Mouse (Mus musculus) cerebellum, adult 8-10 months (tissue): Measurements from ENCODE around the gene Pdlim1.
A peak's percentile ranks its signal among the peaks of the same experiment; 100 is the strongest.

Experiments used
- DNase-seq: peaks from one replicate; pipeline ENCODE4 v3.0.0; 2022

Pdlim1 gene

DNA sequence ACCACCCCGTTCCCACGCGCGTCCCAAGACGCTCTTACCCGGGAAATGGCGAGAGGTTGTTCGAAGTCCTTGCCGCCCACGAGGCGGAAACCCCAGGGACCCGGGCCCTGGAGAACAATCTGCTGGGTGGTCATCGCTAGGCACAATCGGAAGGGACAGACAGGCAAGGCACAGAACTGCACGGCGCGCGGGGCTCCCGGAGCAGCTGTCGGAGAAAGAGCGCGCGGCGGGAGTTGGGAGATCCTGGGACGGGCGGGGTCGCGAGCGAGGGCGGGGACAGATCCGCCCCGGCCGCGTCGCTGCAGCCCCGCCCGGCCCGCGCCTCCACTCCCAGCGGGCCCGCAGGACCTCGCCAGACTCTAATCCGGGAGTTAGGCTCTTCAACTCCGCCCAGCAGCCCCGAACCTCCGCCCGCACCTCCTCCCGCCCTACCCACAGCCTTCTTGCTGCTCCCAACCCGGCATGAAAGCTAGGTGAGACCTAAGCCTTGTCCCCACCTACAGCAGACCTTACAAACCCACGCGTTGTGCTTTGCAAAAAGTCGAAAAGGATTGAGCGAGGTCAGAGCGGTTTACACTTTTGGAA is at the start of gene Pdlim1:
Gene Pdlim1 (minus strand): TSS at position 535 of the 585 bp plus-strand sequence.
- no peak for DNase-seq

DNA sequence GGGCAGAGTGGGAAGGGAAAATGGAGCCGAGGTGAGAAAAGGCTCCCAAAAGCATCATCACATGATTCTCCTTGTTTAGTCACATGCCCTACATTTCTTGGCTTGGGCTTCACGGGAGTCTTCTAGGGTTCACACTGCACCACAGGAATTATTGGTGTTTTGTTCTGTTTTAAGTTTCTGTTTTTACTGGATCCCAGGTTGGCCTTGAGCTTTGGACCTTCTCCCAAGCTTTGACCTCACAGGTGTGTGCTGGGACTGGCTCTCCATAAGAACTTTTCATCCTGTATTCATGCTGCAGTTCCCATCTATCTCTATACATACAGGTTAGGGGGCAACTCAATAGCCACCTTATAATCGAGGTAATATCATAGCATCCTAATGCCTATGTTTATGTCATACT is 47.6 kb upstream of the Pdlim1 start:
- no peak for DNase-seq

DNA sequence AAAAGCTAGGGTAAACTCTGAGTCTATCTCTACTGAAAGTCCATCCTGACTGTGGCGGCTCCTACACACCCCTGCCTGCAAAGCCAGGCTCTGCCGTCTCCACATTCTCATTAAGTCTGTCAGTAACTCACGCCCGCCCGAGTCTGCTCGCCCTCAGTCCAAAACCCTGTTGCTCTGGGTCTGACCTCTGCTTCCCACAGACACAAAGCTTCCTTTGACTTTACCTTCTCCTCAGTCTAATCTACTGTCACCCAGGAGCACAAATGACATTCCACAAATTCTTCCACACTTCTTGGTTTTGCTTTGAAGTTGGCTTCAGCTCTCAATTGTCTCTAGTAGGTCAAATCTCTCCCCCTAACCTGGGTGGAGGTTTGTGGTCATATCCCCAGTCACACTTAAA is 46.9 kb upstream of the Pdlim1 start:
- no peak for DNase-seq

DNA sequence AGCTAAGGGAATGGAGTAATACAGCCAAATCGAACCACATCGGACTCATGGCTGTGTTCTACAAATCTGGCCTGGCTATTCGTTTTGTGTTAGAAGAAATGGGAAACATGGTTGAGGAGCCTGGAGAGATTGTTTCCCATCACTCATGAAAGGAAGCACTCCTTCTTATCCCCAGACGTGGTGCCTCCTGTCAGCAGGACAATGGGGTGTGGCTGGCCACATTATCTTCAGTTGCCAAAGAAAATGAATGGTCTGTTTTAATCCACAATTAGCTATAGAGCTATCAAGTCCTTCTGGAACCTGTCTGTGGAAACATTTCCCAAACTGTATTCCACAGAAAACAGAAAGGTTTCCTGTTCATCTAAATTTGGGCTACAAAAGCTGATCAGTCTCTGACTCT is 45.4 kb upstream of the Pdlim1 start:
- no peak for DNase-seq

DNA sequence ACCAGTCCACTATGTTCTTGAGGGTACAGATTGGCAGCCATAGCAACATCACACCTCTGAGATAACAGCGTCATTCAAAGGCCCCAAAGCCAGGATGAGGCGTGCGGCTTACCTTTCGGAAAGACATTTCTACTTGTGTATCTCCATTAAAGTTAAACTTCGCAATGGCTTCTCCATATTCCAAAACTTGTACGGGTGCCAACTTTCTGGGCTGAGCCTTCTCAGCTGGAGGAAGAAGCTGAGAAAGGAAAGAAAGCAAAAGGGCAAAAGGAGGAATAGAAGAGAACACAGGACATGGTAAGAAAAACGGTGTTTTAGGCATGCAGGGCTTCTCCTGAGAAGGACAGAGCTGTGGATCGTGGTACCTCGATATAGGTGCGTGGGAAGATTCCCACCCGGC is 42.6 kb upstream of the Pdlim1 start:
- DNase-seq: no peak

DNA sequence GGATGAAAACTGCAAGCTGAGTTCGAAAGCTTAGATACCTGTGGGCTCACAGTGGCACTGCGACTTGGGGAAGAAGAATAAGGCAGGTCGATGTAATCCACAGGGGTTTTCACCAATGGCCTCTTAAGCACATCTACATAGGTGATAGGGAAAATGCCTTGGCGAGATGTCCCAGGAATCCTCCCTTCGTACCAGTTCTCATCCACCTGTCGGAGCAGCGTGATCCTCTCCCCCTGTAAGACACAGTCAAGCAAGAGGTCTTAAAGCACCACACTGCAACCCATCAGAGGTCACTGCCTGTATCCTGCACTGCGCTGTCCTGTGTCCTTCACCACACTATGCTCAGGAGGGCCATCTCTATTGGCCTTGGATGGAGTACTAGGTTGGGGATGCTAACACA is 40.0 kb upstream of the Pdlim1 start:
- no peak for DNase-seq

DNA sequence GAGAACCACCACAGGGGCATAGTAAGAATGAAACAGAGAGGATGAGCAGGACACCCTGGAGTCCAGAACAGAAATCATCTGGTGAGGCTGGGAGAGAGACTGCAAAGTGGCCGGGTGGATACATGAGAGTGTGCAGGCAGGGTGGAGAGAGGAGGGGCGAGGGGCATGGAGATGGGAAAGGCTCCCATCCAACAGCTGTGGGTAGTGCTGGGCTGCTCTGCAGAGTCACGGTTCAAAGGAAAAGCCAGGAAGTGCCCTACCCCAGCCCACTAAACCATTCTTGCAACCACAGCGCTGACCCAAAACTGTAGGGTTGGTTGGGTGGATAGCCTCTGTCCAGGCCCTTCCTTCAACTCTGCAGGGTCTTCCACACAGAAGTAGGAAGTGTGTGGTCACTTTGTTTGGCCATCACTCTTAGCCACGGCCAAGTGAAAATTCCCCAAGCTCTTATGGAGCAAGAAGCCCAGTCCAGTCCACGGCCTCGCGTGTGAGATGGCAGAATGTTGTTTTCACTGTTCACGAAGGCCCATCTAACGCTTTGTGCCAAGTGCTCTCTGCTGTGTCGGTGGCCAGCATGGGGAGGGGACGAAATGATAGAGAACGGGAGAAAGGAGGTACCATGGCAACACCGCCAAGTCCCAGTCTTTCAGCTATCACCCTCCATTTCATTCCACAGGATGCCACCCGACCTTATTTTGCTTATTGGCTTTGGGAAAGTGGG is 38.9 kb upstream of the Pdlim1 start:
- DNase-seq: no peak

DNA sequence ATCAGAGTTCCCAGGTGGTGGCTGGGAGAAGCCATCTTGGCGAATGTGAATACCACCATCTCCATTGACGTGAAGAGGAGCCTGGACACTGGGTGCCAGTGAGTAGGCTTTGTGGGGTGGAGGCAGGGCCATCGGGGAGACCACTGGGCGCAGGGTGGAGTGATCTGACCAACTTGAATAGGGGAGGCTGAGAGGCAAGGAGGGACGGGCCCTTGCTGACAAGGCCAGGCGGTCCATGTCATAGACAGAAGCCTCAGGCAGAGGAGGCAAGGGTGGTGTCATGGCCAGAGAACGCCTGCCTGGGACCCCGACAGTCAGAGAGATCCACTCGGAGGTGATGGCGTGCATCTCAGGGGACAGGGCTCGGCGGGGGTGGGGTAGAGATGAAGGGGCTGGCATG is 38.3 kb upstream of the Pdlim1 start:
- DNase-seq: no peak

DNA sequence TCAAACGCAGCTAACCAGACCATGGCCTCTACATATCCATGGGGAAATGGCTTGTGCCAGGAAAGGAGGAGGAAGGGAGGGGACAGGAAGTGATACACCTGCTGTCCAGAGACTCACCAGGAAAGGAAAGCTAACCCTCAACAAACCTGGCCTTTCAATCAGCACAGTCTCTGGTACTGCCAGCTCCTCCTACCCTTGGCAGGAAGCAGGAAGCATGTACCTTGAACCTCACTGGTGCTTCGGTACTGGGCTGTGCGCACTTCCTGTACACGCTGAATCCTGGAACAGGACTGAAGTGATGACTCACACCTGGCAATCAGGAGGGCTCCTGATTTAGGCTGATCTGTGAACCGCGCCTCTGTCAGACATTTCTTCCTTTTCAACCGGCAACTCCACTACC is 35.9 kb upstream of the Pdlim1 start:
- peak; percentile 35 for DNase-seq

DNA sequence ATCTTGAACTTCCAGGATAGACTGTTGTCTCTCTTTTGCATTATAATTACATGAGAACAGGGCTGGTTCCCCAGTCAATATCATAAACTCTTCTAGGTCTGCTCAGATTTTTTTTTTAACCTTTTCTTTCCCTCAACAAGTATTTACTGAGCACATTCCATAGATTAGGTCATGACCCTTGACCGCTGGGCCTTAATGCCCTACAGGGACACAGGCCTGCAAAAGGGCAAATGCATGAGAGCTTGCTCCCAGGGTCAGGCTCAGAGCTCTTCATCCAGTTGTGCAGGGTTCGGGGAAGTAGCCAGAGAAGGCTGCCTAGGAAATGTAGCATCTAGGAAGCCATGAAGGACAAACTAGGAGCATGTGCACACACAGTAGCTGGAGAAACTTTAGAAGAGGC is 35.0 kb upstream of the Pdlim1 start:
- DNase-seq: no peak

DNA sequence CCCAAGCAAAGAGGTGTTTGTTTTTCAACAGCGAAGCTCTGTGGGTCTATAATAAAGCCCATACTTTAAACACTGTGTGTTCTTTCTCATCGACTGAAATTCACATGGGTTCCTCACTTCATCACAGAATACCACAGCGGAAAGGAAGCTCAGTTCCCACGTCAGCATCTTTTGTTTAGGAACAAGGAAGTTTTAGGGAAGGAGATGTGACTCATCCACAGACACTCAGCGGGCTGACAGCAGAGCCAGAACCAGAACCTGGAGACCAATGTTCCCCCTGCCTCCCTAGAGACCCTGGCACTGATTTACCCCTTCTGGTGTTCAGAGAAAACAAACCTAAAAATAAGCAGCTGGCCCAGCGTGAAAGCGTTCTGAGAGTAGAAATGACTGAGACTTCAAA is 33.8 kb upstream of the Pdlim1 start:
- DNase-seq: no peak

DNA sequence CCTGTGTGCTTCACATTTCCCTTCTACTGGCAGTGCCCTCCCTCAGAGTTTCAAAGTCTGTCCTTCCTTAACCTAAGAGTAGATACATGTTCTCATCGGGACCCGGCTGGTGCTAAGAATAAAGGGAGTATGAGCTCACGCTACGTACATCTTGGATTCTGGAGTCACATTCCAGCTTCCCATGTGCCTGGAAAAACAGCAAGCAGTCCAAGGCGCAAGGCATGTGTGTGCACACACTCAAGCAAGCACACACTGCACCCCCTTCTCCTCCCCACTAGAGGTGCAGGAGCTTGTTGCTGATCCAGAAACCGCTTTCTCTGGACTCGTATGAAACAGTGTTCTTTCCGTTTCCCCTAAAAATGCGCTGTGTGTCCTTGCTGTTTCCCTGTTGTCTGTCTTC is 31.3 kb upstream of the Pdlim1 start:
- no peak for DNase-seq

DNA sequence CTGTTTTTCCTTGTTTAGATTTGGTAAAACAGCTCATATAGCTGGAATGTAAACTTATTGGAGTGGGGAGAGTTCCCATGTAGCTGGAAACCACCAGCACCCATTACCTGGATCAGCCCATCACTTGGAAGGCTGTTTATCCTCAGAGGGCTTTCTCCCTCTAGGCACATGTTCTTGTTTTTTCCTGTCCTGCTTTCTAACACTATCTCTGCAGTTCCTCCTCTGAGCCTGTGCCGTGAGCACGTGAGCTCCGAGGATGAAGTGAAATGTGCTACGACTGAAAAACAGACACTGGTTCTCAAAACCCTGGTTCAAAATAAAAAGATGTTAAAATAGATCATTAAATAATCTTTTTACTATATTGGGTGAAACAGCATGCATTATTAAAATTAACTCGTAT is 30.8 kb upstream of the Pdlim1 start:
- DNase-seq: no peak

DNA sequence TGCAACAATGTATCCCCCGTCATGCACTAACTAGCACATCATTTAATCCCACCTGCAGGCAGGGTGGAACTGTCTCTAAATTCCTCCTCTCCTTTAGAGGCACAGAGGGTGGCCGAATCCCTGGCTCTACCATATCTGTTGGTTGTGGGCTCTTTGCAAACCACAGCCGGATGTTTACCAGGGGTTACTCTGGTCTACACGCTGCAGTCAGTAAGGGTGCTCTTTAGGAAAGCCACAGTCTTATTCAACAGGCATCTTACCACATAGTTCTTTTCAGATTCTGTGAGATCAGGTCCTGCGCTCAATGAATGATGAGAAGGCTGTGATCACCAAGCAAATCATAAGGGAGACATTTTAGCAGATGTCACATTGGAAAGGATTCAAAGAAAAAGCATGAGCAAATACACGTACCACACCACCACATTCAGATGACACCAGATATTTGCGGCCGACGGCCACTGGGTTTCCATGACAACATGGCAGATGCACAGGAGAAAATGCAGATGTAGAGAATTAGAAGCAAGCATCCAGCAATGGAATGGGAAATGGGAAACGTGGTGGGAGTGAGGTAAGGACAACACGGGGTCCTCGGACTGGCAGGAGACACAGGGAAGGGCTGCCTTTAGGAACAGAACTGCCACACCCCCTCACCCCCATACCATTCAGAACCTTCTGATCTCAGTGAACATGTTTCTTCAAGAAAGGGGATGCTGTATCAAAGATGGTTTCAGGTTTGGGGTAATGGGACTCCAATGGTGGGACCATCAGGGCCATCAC is 28.5 kb upstream of the Pdlim1 start:
- no peak for DNase-seq

DNA sequence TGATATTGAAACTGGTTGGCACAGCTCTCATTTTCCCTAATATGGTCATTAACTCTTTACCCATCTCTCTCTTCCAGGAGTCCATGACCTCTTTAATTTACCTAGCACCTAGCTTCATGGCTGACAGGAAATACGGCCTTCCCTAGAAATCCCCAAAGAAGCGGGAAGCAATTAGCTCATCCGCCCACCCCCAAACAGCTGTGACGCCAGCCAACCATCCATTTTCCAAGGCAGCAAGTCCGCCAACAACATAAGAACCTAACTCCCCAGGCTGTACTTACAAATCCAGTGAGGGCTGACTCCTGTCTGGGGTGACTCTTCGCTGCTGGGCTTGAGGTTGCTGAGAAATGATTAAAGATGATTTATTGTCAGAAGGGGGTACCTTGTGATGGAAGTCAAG is 27.5 kb upstream of the Pdlim1 start:
- no peak for DNase-seq

DNA sequence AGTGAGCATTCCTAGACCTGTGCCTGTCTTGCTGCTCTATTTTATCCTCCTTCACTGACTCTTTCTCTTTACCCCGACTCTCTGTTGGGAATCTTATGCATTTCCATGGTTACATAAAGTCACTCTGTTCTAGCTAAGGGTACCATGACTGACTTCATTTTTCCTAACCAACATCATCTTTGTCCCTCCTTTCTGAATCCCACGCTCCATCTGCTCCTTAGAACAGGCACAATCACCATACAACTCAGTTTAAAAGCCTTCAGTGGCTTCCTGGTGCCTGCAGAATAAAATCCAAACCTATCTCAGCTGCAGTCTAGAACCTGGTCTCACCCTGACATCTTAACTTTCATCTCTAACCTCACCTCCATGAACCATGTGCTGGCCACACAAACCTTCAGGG is 26.9 kb upstream of the Pdlim1 start:
- no peak for DNase-seq

DNA sequence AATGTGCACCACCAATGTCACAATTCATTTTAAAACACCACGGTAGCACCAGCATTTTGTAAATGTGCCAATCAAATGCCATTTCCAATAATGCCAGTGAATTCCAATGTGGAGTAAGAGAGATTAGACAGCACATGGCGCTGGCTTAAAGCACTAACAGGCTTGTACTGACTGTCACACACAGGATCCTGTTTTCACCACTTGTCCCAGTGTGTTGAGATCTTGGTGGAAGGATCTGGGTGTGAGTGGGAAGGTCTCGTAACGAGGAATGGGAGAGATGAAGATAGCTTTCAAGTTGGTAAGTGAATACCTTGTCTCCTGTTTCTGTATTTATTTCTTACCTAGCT is 26.1 kb upstream of the Pdlim1 start:
- no peak for DNase-seq

DNA sequence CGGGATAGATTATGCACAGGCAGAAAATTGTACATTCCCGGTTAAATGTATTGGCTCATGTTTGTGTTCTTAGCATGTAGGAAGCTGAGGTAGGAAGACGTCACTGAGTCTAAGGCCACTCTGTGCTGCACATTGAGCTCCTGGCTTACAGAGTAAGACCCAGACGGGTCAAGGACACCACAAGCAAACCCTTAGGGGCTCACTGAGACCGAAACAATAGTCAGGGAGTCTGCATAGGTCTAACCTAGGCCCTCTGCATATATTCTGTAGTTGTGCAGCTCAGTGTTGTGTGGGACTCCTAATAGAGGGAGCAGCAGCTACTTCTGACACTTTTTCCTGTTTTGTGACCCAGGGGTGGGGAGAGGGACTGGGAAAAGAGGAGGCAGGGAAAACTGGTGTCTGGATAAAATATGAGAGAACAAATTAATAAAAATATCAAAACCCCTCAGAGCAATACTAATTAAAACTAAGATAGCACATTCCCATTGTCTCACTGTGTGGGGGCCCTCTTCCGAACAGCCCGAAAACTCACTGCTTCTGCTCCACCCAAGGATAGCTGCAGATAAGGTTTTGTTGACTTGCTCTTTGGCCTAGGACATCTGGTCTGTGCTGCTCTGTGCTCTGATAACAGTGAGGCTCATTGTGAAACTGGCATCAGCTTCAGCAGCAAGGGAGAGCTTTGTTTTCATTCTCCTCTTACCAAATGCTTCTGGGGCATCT is 25.6 kb upstream of the Pdlim1 start:
- DNase-seq: no peak

DNA sequence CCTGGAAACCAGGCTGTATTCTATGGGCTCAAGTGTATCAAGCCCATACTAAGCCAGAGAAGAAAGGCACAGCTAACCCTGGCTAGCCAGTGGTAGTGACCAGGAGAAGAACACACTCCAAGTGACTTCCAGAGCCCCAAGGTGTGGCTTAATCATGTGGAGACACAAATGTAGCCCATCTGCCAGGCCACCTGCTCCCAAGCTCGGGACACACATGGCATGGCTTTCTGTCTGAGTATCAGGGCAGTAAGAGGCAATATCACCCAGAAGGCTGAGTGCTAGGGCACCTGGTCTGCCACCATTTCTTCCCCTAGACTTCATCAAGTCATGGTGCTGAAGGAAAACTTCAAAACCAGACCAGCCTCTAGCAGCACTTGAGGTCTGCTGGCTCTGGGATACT is 22.6 kb upstream of the Pdlim1 start:
- peak; percentile 29 for DNase-seq

DNA sequence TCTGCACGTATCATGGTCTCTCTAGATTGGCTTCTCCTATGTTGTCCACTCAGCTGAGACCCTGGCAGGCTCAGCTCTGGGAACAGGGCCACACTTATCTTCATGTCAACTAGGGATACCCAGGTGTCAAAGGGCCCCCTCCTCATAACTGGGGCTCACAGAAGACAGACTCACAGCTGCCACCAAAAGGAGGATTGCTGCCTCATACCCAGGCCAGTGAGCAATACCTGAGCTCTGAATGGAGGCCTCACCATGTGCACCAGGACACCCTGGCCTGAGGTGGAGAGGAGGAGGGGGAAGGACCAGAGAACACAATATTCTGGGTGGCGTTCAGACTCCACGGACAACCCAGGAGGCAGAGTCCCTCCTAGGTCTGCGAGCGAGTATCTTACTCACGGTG is 22.1 kb upstream of the Pdlim1 start:
- DNase-seq: no peak

DNA sequence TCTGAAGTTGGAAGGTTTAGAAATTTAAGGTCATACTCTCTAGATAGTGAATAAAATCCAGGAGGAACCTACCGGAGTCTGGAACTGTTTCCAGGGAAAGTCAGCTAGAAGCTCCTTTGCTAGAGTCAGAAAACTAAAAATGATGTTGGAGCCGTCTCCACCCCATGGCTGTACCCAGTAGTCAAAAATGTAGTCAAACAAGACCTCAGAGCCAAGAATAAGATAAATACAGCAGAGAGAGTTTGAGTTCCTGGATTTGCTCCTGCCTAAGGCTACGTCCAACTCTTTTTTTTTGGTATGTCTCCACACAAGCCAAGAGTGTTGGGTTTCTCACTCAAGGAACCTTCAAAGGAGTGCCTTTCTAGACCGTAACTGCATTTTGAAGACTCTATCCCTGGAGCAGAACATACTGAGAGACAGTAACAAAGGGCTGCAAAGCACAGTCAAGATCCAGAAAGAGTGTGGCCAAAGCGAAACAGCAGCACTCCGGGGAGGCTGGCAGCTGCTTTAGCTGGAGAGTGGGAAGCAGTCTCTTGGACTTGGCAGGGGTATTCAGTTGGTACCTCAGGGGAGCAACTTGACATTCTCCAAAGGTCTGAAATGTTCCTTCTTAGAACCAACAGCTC is 18.6 kb upstream of the Pdlim1 start:
- no peak for DNase-seq

DNA sequence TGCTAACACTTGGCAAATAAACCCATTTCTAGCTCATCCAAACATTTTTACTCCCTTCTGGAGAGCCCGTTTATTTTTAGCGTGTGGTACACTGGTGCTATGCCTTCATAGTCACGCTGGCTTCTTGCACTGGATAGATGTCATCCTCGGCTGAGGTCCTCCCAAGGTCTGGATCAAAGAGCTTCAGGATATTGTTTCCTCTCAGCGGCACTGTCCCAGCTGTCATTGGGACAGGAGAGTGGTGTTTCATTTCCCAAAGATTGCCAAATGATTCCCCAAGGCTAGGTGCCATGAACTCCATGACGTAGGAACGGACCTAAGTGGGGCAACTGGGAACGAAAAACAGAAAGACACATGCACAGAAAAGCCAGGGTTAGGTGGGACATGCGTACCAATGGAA is 16.8 kb upstream of the Pdlim1 start:
- no peak for DNase-seq

DNA sequence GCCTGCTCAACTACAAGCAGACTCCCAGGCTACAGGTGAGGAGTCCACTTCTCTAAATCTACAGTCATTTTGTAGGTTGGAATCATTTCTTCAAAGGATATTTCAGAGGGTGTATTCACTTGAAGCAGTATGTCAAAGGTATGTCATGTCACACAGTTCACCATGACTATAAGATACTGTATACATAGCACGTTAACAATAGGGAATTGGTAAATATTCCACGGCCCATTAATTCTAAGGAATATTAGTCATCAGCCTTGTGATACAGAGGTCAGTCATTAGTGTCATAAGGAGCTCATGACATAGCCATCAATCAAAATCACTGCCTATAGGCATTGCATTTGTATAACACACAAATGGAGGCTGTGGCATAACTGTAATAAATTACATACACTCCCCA is 13.1 kb upstream of the Pdlim1 start:
- DNase-seq: no peak
